Comparison of ENCODE assay signal across 26 mouse cellular contexts in the genomic region with DNA sequence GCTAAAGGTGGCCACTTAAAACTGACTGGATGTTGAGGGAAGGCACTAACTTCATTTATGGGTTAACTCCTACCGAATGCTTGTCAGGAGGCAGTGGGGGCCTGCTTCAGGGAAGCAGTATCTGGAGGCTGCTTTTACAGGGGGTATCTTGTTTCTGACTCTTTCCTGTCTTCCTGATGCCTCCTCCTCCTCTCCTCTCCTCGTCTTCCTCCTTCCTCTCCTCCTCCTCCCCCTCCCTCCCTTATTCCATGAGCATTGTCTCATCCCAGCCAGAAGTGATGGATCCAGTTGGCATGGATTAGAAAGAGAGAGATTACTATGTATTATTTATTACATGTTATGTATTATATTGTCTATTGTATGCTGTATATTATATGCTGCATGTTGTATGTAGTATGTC. TPM values are rescaled to one million over a fixed set of nuclear protein-coding genes. Genes with fewer than 3 reads are reported as not detected.
A peak's percentile ranks its signal among the peaks of the same experiment; 100 is the strongest.
DNase-seq lines count a peak whose midpoint lies in the region; ATAC-seq lines count a peak whose summit lies in the region.
"Had no signal": no experiment of that assay in that cellular context is flagged by ENCODE, and none has a peak within 500 bp of the region (broad histone marks: within the 10 kb centered on the region; RNA-seq: fewer than 3 reads in every experiment).

No protein-coding gene starts in this region.

- no peak overlapping the region for H3K4me2 ChIP-seq in heart, embryonic 13.5 days
- H3K4me2 ChIP-seq in kidney, embryonic 14.5 days (replicated peaks; ENCODE audit: low read depth, low read length), result no peak overlapping the region
- H3K4me2 ChIP-seq: embryonic facial prominence, embryonic 13.5 days; embryonic facial prominence, embryonic 15.5 days; forebrain, embryonic 12.5 days had no signal

- H3K36me3 ChIP-seq in heart, embryonic 13.5 days, result no peaks in the 10 kb centered on the region
- no peaks in the 10 kb centered on the region for H3K36me3 ChIP-seq in kidney, embryonic 14.5 days (ENCODE audit: control insufficient read depth, insufficient read depth, low read length)
- H3K36me3 ChIP-seq: embryonic facial prominence, embryonic 13.5 days; embryonic facial prominence, embryonic 15.5 days; forebrain, embryonic 10.5 days; forebrain, embryonic 12.5 days had no signal

- peak; percentile 52 for DNase-seq in heart, adult 11 months
- no peak for DNase-seq in heart, adult 8-10 months (ENCODE audit: low spot score)
- no peak for DNase-seq in heart, postnatal 4 days
- no peak for DNase-seq in kidney, postnatal 14 days
- DNase-seq: adrenal gland, adult 2 months; adrenal gland, postnatal 10 days; adrenal gland, postnatal 25 days; cerebellum, adult 11 months; cerebellum, adult 18-20 months; cerebellum, adult 8-10 months; cerebellum, adult 9-11 months; cerebellum, postnatal 14 days; cerebellum, postnatal 36 days; embryo, embryonic 11 days had no signal

- H3K9ac ChIP-seq in heart, embryonic 13.5 days, result no peak overlapping the region
- no peak overlapping the region for H3K9ac ChIP-seq in kidney, embryonic 14.5 days (ENCODE audit: low read depth, low read length)
- H3K9ac ChIP-seq: embryonic facial prominence, embryonic 13.5 days; embryonic facial prominence, embryonic 15.5 days; forebrain, embryonic 12.5 days had no signal

- peak overlapping the region; percentile 85; the same call in 1 of the 2 replicates for H3K27ac ChIP-seq in heart, embryonic 13.5 days (replicated peaks)
- no peak overlapping the region for H3K27ac ChIP-seq in kidney, embryonic 14.5 days (ENCODE audit: low read depth, low read length)
- H3K27ac ChIP-seq: embryonic facial prominence, embryonic 15.5 days; forebrain, embryonic 10.5 days; forebrain, embryonic 12.5 days had no signal

- H3K4me3 ChIP-seq in heart, embryonic 13.5 days, result no peak overlapping the region
- H3K4me3 ChIP-seq in kidney, embryonic 14.5 days (ENCODE audit: low read length), result no peak overlapping the region
- H3K4me3 ChIP-seq: embryonic facial prominence, embryonic 13.5 days; embryonic facial prominence, embryonic 15.5 days; erythroblast, embryonic 14.5 days; forebrain, embryonic 10.5 days; forebrain, embryonic 12.5 days had no signal

- H3K4me1 ChIP-seq in heart, embryonic 13.5 days, result peaks cover 44% of the 10 kb centered on the region
- peaks cover 2% of the 10 kb centered on the region; the same call in 1 of the 2 replicates for H3K4me1 ChIP-seq in kidney, embryonic 14.5 days (ENCODE audit: control insufficient read depth, insufficient read depth, low read length)
- H3K4me1 ChIP-seq: forebrain, embryonic 10.5 days had no signal

- H3K9me3 ChIP-seq in heart, embryonic 13.5 days, result no peaks in the 10 kb centered on the region
- no peaks in the 10 kb centered on the region for H3K9me3 ChIP-seq in kidney, embryonic 14.5 days (ENCODE audit: control insufficient read depth, low read length)
- H3K9me3 ChIP-seq: embryonic facial prominence, embryonic 13.5 days; embryonic facial prominence, embryonic 15.5 days; forebrain, embryonic 10.5 days; forebrain, embryonic 12.5 days had no signal

- H3K27me3 ChIP-seq in heart, embryonic 13.5 days (replicated peaks), result no peaks in the 10 kb centered on the region
- no peaks in the 10 kb centered on the region for H3K27me3 ChIP-seq in kidney, embryonic 14.5 days (ENCODE audit: control insufficient read depth, insufficient read depth, low read length)
- H3K27me3 ChIP-seq: embryonic facial prominence, embryonic 13.5 days; embryonic facial prominence, embryonic 15.5 days; forebrain, embryonic 12.5 days had no signal

- ATAC-seq in heart, embryonic 13.5 days (ENCODE audit: extremely low read depth, insufficient number of reproducible peaks, low FRiP score, low TSS enrichment), result no peak
- peak; percentile 36; the same call in 1 of the 2 replicates for ATAC-seq in kidney, embryonic 14.5 days (ENCODE audit: low FRiP score, low TSS enrichment)

- 45% methylated on average over 2 of the region's 2 CpGs for WGBS in heart, embryonic 13.5 days
- 36% methylated on average over 2 of the region's 2 CpGs for WGBS in kidney, embryonic 14.5 days

RNA-seq across cellular contexts. Expression of a gene that starts 31.3 kb away (rescaled TPM):
- total RNA-seq in heart, adult 8-10 months (2022), result not detected
- 0.27 and 0.69 TPM in 2 replicates for polyA plus RNA-seq in heart, embryonic 13.5 days (2015; fragmentation: Nextera tagmentation; extraction: Ambion mirVana)
- under 1 TPM; 0.29 to 0.38 TPM for total RNA-seq in heart, postnatal 4 days (2021)
- polyA plus RNA-seq in kidney, embryonic 14.5 days (2014; fragmentation: Nextera tagmentation; extraction: Ambion mirVana), result 1.8 and 3.5 TPM in 2 replicates
- total RNA-seq: common myeloid progenitor, adult 5-6 weeks; ES-E14; MEL had no signal
- polyA plus RNA-seq: C2C12; embryonic facial prominence, embryonic 11.5 days; erythroblast, embryonic 14.5 days; forebrain, embryonic 10.5 days; forebrain, embryonic 12.5 days had no signal
